Mouse (Mus musculus) stomach, adult 2 months (tissue): Measurements from ENCODE around the gene Mdh1b. TPM values are rescaled to one million over a fixed set of nuclear protein-coding genes. Genes with fewer than 3 reads are reported as not detected.

Experiments used
- polyA plus RNA-seq: library from polyadenylated mRNA; depleted of rRNA; stranded (reverse); fragments of >200 nt; gene quantifications from 2 replicates; pipeline ENCODE4 v1.2.3, GENCODE M21; 2012; rRNA removed

Mdh1b gene
- polyA plus RNA-seq = not detected in 2 replicates

DNA sequence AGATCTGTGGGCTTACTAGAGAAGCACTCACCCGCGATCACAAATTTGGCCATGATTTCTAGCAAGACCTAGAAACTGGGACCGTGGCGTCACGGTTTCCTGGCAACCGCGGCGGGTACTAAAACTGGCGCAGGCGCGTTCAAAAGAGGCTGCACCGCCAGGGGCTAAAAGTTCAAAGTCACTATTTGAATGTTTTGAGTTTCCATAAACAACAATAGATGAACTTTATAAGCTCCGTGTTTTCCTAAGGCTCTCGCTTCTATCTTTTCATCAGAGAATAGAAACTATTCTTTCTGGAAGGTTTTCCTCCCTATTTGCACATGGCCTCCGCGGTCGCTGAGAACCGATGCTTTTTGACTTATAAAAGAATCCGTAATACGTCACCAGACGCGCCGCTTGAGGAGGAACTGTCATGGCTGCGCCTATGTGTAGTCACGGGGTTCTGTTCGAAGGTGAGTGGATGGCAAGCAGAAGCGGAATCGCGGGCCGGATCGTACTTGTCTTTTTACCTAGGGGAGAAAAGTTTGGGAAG, at the start of gene Mdh1b, which contains the start of gene Fastkd2:
Mdh1b (minus strand) TSS at position 79 of the 532 bp plus-strand sequence.
Fastkd2 (plus strand) TSS at position 375 of the 532 bp plus-strand sequence.

DNA sequence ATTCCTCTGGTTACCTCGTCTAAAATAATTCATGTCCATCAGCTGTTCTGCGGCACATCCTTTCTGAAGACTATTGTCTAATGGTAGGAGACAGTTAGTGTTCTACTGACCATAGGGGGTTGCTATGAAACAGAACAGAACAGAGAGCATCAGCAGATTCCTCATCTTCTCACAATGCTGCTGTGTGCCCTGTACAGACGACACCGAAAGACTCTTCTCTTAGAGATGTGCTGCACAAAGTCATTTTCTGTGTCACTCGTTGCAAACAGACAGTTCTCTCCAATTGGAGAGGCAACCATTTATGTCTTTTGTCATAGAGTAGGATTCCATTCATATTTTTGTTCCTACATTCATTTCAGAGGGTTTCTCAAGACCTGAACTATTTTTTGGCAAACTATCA, 39.0 kb upstream of the Mdh1b start, which contains the start of gene 4933402D24Rik:
4933402D24Rik (minus strand) TSS at position 101 of the 400 bp plus-strand sequence.

DNA sequence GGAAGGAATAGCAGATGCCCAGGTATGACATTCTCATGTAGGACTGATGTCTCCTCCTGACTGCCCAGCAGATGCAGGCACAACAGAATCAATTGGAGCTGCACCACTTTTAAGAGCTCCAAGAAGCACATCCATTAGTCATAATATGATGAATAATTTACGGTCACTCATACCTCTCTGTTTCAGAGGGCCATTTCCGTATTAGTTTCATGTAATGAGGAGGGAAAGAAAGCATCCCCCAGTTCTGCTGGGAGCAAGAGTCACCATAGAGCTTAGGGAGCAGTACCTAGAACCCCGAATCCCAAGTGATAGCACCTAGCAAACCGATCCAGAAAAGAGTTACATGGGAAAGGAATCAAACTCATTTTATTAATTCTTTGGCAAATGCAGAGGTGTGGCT, 43.3 kb downstream of the Mdh1b start, which contains the start of gene Dytn:
Dytn (minus strand) TSS at position 101 of the 400 bp plus-strand sequence.

Other genes starting within 250 kb of the Mdh1b start
- not detected in 2 replicates for gene Gm39653, start 114.3 kb downstream of the Mdh1b start, polyA plus RNA-seq
- not detected in 2 replicates for gene Dytn, start 43.4 kb downstream of the Mdh1b start, polyA plus RNA-seq
- gene Fastkd2, start 296 bp upstream of the Mdh1b start, polyA plus RNA-seq = 0.14 and 0.34 TPM in 2 replicates
- not detected in 2 replicates for gene 4933402D24Rik, start 38.9 kb upstream of the Mdh1b start, polyA plus RNA-seq